Mouse (Mus musculus): ENCODE measurements around the gene Dgkh. TPM values are rescaled to one million over a fixed set of nuclear protein-coding genes. Genes with fewer than 3 reads are reported as not detected.

Dgkh gene
- polyA plus RNA-seq, 1 experiment from 2014 or later = 4.6 TPM

- H3K9ac ChIP-seq (replicated peaks; ENCODE audit: low read depth) = no peak overlapping the region
These were observed 79.2 kb downstream of the Dgkh start for GRCm38 (mm10) chr14:78653333-78653732.

GRCm38 (mm10) chr14:78651696-78652095 is 80.9 kb downstream of the Dgkh start:
- Histone ChIP-seq H3K27me3 (replicated peaks; ENCODE audit: insufficient read depth, low read length) (no peaks in the 10 kb centered on the region), H3K9me3 (ENCODE audit: low read length) (no peaks in the 10 kb centered on the region), H3K4me3 (ENCODE audit: low read depth, low read length) (no peak overlapping the region), H3K4me1 (ENCODE audit: insufficient read depth, low read depth, low read length) (no peaks in the 10 kb centered on the region), H3K4me2 (replicated peaks; ENCODE audit: low read depth, low read length) (no peak overlapping the region), H3K27ac (ENCODE audit: low read length) (no peak overlapping the region), H3K9ac (replicated peaks; ENCODE audit: low read depth) (no peak overlapping the region), H3K36me3 (ENCODE audit: insufficient read depth, low read length) (no peaks in the 10 kb centered on the region)
- ATAC-seq = no peak
- 59% methylated on average over 7 of the region's 7 CpGs for WGBS
- no peak for DNase-seq (ENCODE audit: low spot score)
- TF ChIP-seq CTCF (IDR thresholded peaks at IDR 0.05) (no peak), EP300 (IDR thresholded peaks at IDR 0.05) (no peak)

More at GRCm38 (mm10) chr14:78653333-78653732, 79.2 kb downstream of the Dgkh start:
- H3K36me3 ChIP-seq (ENCODE audit: insufficient read depth, low read length) = no peaks in the 10 kb centered on the region
- ATAC-seq (no peak), DNase-seq (ENCODE audit: low spot score) (no peak)
- H3K4me3 ChIP-seq (ENCODE audit: low read depth, low read length) = no peak overlapping the region
- TF ChIP-seq CTCF (IDR thresholded peaks at IDR 0.05) (peak; percentile 45), EP300 (IDR thresholded peaks at IDR 0.05) (no peak)
- no peak overlapping the region for H3K4me2 ChIP-seq (replicated peaks; ENCODE audit: low read depth, low read length)
- no peaks in the 10 kb centered on the region for H3K9me3 ChIP-seq (ENCODE audit: low read length)
- WGBS = 93% methylated on average over 5 of the region's 5 CpGs
- no peaks in the 10 kb centered on the region for H3K4me1 ChIP-seq (ENCODE audit: insufficient read depth, low read depth, low read length)
- no peaks in the 10 kb centered on the region for H3K27me3 ChIP-seq (replicated peaks; ENCODE audit: insufficient read depth, low read length)
- no peak overlapping the region for H3K27ac ChIP-seq (ENCODE audit: low read length)

GRCm38 (mm10) chr14:78650379-78651095 is 82.0 kb downstream of the Dgkh start:
- Histone ChIP-seq H3K9me3 (ENCODE audit: low read length) (no peaks in the 10 kb centered on the region), H3K4me1 (ENCODE audit: insufficient read depth, low read depth, low read length) (no peaks in the 10 kb centered on the region), H3K4me2 (replicated peaks; ENCODE audit: low read depth, low read length) (no peak overlapping the region), H3K36me3 (ENCODE audit: insufficient read depth, low read length) (no peaks in the 10 kb centered on the region), H3K9ac (replicated peaks; ENCODE audit: low read depth) (no peak overlapping the region), H3K4me3 (ENCODE audit: low read depth, low read length) (no peak overlapping the region), H3K27ac (ENCODE audit: low read length) (no peak overlapping the region), H3K27me3 (replicated peaks; ENCODE audit: insufficient read depth, low read length) (no peaks in the 10 kb centered on the region)
- no peak for TF ChIP-seq EP300 (IDR thresholded peaks at IDR 0.05)
- peak; percentile 38 for TF ChIP-seq CTCF (IDR thresholded peaks at IDR 0.05)
- 49% methylated on average over 9 of the region's 9 CpGs for whole genome bisulfite sequencing
- ATAC-seq (peak; percentile 64), DNase-seq (ENCODE audit: low spot score) (peak; percentile 40)

- TF ChIP-seq CTCF (IDR thresholded peaks at IDR 0.05) = no peak
- TF ChIP-seq EP300 (IDR thresholded peaks at IDR 0.05) = no peak
- WGBS = 71% methylated on average over 21 of the region's 21 CpGs
These were observed 82.9 kb downstream of the Dgkh start for GRCm38 (mm10) chr14:78649525-78650274.

GRCm38 (mm10) chr14:78645622-78646021 is 87.0 kb downstream of the Dgkh start:
- peak overlapping the region; percentile 47; the same call in 1 of the 2 replicates for H3K27ac ChIP-seq (ENCODE audit: low read length)
- peak; percentile 27 for DNase-seq (ENCODE audit: low spot score)
- no peaks in the 10 kb centered on the region for H3K36me3 ChIP-seq (ENCODE audit: insufficient read depth, low read length)
- H3K4me3 ChIP-seq (ENCODE audit: low read depth, low read length) = no peak overlapping the region
- no peak overlapping the region for H3K9ac ChIP-seq (replicated peaks; ENCODE audit: low read depth)
- no peaks in the 10 kb centered on the region for H3K27me3 ChIP-seq (replicated peaks; ENCODE audit: insufficient read depth, low read length)
- 31% methylated on average over 3 of the region's 3 CpGs for WGBS
- H3K4me2 ChIP-seq (replicated peaks; ENCODE audit: low read depth, low read length) = no peak overlapping the region
- no peaks in the 10 kb centered on the region for H3K9me3 ChIP-seq (ENCODE audit: low read length)
- peak; percentile 62 for TF ChIP-seq EP300 (IDR thresholded peaks at IDR 0.05)
- no peak for TF ChIP-seq CTCF (IDR thresholded peaks at IDR 0.05)
- 0 out of 2 replicates have a peak, but pooled peaks cover 2% of the 10 kb centered on the region for H3K4me1 ChIP-seq (ENCODE audit: insufficient read depth, low read depth, low read length)
- peak; percentile 48; the same call in 1 of the 2 replicates for ATAC-seq

More at GRCm38 (mm10) chr14:78649525-78650274, 82.9 kb downstream of the Dgkh start:
- Histone ChIP-seq H3K4me3 (ENCODE audit: low read depth, low read length) (no peak overlapping the region), H3K27me3 (replicated peaks; ENCODE audit: insufficient read depth, low read length) (no peaks in the 10 kb centered on the region), H3K36me3 (ENCODE audit: insufficient read depth, low read length) (no peaks in the 10 kb centered on the region), H3K27ac (ENCODE audit: low read length) (peak overlapping the region; percentile 21; the same call in 1 of the 2 replicates), H3K9ac (replicated peaks; ENCODE audit: low read depth) (no peak overlapping the region), H3K4me1 (ENCODE audit: insufficient read depth, low read depth, low read length) (no peaks in the 10 kb centered on the region), H3K4me2 (replicated peaks; ENCODE audit: low read depth, low read length) (peak overlapping the region; percentile 5; the same call in 1 of the 2 replicates), H3K9me3 (ENCODE audit: low read length) (no peaks in the 10 kb centered on the region)
- DNase-seq (ENCODE audit: low spot score) = no peak
- ATAC-seq = no peak

- H3K4me2 ChIP-seq (replicated peaks; ENCODE audit: low read depth, low read length) = no peak overlapping the region
- DNase-seq (ENCODE audit: low spot score) = no peak
- H3K4me1 ChIP-seq (ENCODE audit: insufficient read depth, low read depth, low read length) = 0 out of 2 replicates have a peak, but pooled peaks cover 2% of the 10 kb centered on the region
- H3K9ac ChIP-seq (replicated peaks; ENCODE audit: low read depth) = no peak overlapping the region
- H3K9me3 ChIP-seq (ENCODE audit: low read length) = no peaks in the 10 kb centered on the region
- peak; percentile 47; the same call in 1 of the 2 replicates for ATAC-seq
- no peaks in the 10 kb centered on the region for H3K27me3 ChIP-seq (replicated peaks; ENCODE audit: insufficient read depth, low read length)
- 51% methylated on average over 7 of the region's 7 CpGs for WGBS
- no peak overlapping the region for H3K4me3 ChIP-seq (ENCODE audit: low read depth, low read length)
- no peak overlapping the region for H3K27ac ChIP-seq (ENCODE audit: low read length)
- TF ChIP-seq CTCF (IDR thresholded peaks at IDR 0.05) (no peak), EP300 (IDR thresholded peaks at IDR 0.05) (no peak)
- no peaks in the 10 kb centered on the region for H3K36me3 ChIP-seq (ENCODE audit: insufficient read depth, low read length)
These were observed 91.3 kb downstream of the Dgkh start for GRCm38 (mm10) chr14:78641314-78641713.

All from lung, postnatal 0 days (tissue).